Mouse (Mus musculus) adipocyte (in vitro differentiated cells): ENCODE measurements around the gene Ak4.
"Not testable (repeated sequence)": the region's sequence is repeated elsewhere in the genome, so short reads cannot be mapped to it uniquely, and the experiment has no call there.

Experiments
- DNase-seq: peaks from one replicate; pipeline ENCODE4 v3.0.0-alpha.2; 2016; ENCODE audit warnings: low spot score

Gene Ak4

GRCm38 (mm10) chr4:101424495-101424894 lies 5.4 kb downstream of the Ak4 start:
- no peak for DNase-seq

GRCm38 (mm10) chr4:101425119-101425518 lies 6.0 kb downstream of the Ak4 start:
- DNase-seq, result no peak

GRCm38 (mm10) chr4:101425666-101426065 lies 6.6 kb downstream of the Ak4 start:
- DNase-seq, result no peak

GRCm38 (mm10) chr4:101426566-101426965 lies 7.5 kb downstream of the Ak4 start:
- DNase-seq, result no peak

- DNase-seq, result no peak
Observed at GRCm38 (mm10) chr4:101427886-101428680, 9.0 kb downstream of the Ak4 start.

GRCm38 (mm10) chr4:101429073-101429472 lies 10.0 kb downstream of the Ak4 start:
- no peak for DNase-seq

- DNase-seq, result no peak
Observed at GRCm38 (mm10) chr4:101430000-101430399, 10.9 kb downstream of the Ak4 start.

GRCm38 (mm10) chr4:101436761-101437512 lies 17.9 kb downstream of the Ak4 start:
- DNase-seq, result peak; percentile 59

GRCm38 (mm10) chr4:101438271-101438670 lies 19.2 kb downstream of the Ak4 start:
- no peak for DNase-seq

GRCm38 (mm10) chr4:101439738-101440389 lies 20.8 kb downstream of the Ak4 start:
- DNase-seq, result peak; percentile 30

- DNase-seq, result no peak
Observed at GRCm38 (mm10) chr4:101442791-101443190, 23.7 kb downstream of the Ak4 start.

GRCm38 (mm10) chr4:101443419-101443991 lies 24.4 kb downstream of the Ak4 start:
- no peak for DNase-seq

- no peak for DNase-seq
Observed at GRCm38 (mm10) chr4:101445660-101446059, 26.6 kb downstream of the Ak4 start.

- DNase-seq, result not testable (repeated sequence)
Observed at GRCm38 (mm10) chr4:101446606-101447005, 27.5 kb downstream of the Ak4 start.

GRCm38 (mm10) chr4:101448701-101449100 lies 29.6 kb downstream of the Ak4 start:
- DNase-seq, result no peak

GRCm38 (mm10) chr4:101449344-101449743 lies 30.3 kb downstream of the Ak4 start:
- DNase-seq, result no peak

- no peak for DNase-seq
Observed at GRCm38 (mm10) chr4:101450150-101450780, 31.2 kb downstream of the Ak4 start.

- DNase-seq, result no peak
Observed at GRCm38 (mm10) chr4:101451089-101451488, 32.0 kb downstream of the Ak4 start.

- DNase-seq, result no peak
Observed at GRCm38 (mm10) chr4:101452829-101453228, 33.8 kb downstream of the Ak4 start.

GRCm38 (mm10) chr4:101457176-101457575 lies 38.1 kb downstream of the Ak4 start:
- no peak for DNase-seq

- DNase-seq, result peak; percentile 57
Observed at GRCm38 (mm10) chr4:101458341-101458740, 39.3 kb downstream of the Ak4 start.

GRCm38 (mm10) chr4:101459358-101459757 lies 40.3 kb downstream of the Ak4 start:
- DNase-seq, result no peak
